Mouse (Mus musculus) lung, postnatal 0 days (tissue): ENCODE measurements around the gene Cep128. TPM values are rescaled to one million over a fixed set of nuclear protein-coding genes. Genes with fewer than 3 reads are reported as not detected.

Experiments used
- ATAC-seq: fragments of 200-750 bp; cut with Nextera tagmentation; 2 replicates; pipeline ENCODE4 v1.8.0; 2017; ENCODE audit warnings: moderate library complexity
- DNase-seq: peaks from one replicate; pipeline ENCODE4 v3.0.0-alpha.2; 2016; ENCODE audit warnings: low spot score
- H3K27ac ChIP-seq: fragments of 300-500 bp; sonication (generic); 2 replicates; pipeline ENCODE4 v1.5.1; 2014; ENCODE audit warnings: antibody characterized with exemption, mild to moderate bottlenecking, low read length, mixed read lengths
- H3K27me3 ChIP-seq: fragments of 300-500 bp; sonication (generic); replicated peaks from 2 replicates; pipeline ENCODE4 v1.6.1; 2014; ENCODE audit warnings: low read length, mixed read lengths; ENCODE audit not compliant: insufficient read depth
- H3K36me3 ChIP-seq: fragments of 300-500 bp; sonication (generic); 2 replicates; pipeline ENCODE4 v1.6.1; 2014; ENCODE audit warnings: low read length, mixed read lengths; ENCODE audit not compliant: insufficient read depth
- H3K4me1 ChIP-seq: fragments of 300-500 bp; sonication (generic); 2 replicates; pipeline ENCODE4 v1.6.1; 2014; ENCODE audit warnings: antibody characterized with exemption, low read depth, low read length, mixed read lengths; ENCODE audit not compliant: insufficient read depth
- H3K4me2 ChIP-seq: fragments of 300-500 bp; sonication (generic); replicated peaks from 2 replicates; pipeline ENCODE4 v1.6.1; 2014; ENCODE audit warnings: low read depth, mild to moderate bottlenecking, low read length, moderate library complexity, mixed read lengths
- H3K4me3 ChIP-seq: fragments of 300-500 bp; sonication (generic); 2 replicates; pipeline ENCODE4 v1.5.1; 2014; ENCODE audit warnings: low read depth, low read length
- H3K9ac ChIP-seq: fragments of 300-500 bp; sonication (generic); replicated peaks from 2 replicates; pipeline ENCODE4 v1.6.1; 2014; ENCODE audit warnings: low read depth, mild to moderate bottlenecking
- H3K9me3 ChIP-seq: fragments of 300-500 bp; sonication (generic); 2 replicates; pipeline ENCODE4 v1.6.1; 2016; ENCODE audit warnings: low read length, mixed read lengths
- CTCF ChIP-seq: IDR thresholded peaks from 2 replicates; pipeline ENCODE4 v1.5.1; 2016; ENCODE audit warnings: antibody characterized with exemption, mild to moderate bottlenecking
- EP300 ChIP-seq: IDR thresholded peaks from 2 replicates; pipeline ENCODE4 v1.6.1; 2016; ENCODE audit warnings: antibody characterized with exemption, mild to moderate bottlenecking, control low read depth
- WGBS: fragments of 180-500 bp; shearing (Covaris S2); extraction: QIAGEN DNeasy Blood & Tissue Kit; methylation state at CpG from one replicate; pipeline ENCODE4 v1.1.7; 2014; 5-methylcytosine and 5-hydroxymethylcytosine counted together
- polyA plus RNA-seq: library from polyadenylated mRNA; unstranded; fragments of >200 nt; fragmentation: Nextera tagmentation; extraction: Ambion mirVana; gene quantifications from 2 replicates; pipeline ENCODE4 v1.2.1, GENCODE M21; 2015

Cep128 gene
- polyA plus RNA-seq, 1 experiment from 2014 or later: 2.4 TPM

DNA sequence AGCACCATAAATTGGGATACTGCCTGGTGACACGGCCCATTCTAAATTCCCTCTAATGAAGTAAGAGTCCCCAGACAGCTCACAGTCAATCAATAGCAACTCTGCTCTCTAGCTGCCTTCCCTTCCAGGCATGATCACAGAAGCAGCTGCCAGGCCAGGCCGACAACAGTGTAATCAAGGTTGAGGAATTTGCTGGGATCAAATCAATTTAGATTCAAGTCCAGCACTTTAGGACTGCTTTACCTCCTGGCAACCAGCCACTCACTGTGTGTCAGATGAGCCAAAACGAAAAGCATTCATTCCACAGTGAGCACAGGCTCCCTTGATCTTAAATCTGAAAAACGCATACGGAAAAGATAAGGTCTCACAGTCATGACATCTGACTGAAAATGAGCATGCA is 118.7 kb downstream of the Cep128 start:
- no peak for ATAC-seq
- Histone ChIP-seq H3K27ac (no peak overlapping the region), H3K4me1 (no peaks in the 10 kb centered on the region), H3K4me3 (no peak overlapping the region), H3K27me3 (no peaks in the 10 kb centered on the region), H3K9me3 (no peaks in the 10 kb centered on the region), H3K36me3 (no peaks in the 10 kb centered on the region), H3K4me2 (no peak overlapping the region), H3K9ac (no peak overlapping the region)
- no peak for DNase-seq
- 58% methylated on average over 5 of the region's 5 CpGs for whole genome bisulfite sequencing
- TF ChIP-seq CTCF: no peak
- TF ChIP-seq EP300: no peak

DNA sequence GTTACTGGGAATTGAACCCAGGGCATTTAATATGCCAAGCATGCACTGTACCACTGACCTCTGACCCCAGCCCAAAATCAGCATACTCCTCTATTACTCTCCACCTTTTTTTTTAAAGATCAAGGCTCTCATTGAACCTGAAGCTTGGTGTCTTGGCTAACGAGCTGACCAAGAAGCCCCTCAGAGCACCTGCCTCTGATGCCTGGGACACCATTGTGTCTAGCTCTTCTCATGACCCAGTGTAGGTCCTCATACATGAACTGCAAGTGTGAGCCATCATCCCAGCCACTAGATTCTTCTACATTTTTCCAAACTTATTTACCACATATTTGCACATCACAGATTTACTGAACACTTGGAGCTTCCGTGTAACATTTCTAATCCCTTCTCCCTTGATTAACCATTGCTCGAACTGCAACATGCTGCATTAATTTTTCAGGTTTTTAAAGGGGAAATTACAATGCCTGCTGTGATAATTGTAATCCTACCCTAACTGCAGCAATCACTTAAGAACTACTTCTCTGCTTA is 119.3 kb downstream of the Cep128 start:
- no peak overlapping the region for H3K27ac ChIP-seq
- ATAC-seq (no peak), DNase-seq (no peak)
- no peak overlapping the region for H3K4me3 ChIP-seq
- no peaks in the 10 kb centered on the region for H3K27me3 ChIP-seq
- 82% methylated on average over 3 of the region's 3 CpGs for WGBS
- H3K4me1 ChIP-seq: no peaks in the 10 kb centered on the region
- no peak overlapping the region for H3K9ac ChIP-seq
- no peak overlapping the region for H3K4me2 ChIP-seq
- no peaks in the 10 kb centered on the region for H3K36me3 ChIP-seq
- no peaks in the 10 kb centered on the region for H3K9me3 ChIP-seq
- TF ChIP-seq EP300 (no peak), CTCF (no peak)

DNA sequence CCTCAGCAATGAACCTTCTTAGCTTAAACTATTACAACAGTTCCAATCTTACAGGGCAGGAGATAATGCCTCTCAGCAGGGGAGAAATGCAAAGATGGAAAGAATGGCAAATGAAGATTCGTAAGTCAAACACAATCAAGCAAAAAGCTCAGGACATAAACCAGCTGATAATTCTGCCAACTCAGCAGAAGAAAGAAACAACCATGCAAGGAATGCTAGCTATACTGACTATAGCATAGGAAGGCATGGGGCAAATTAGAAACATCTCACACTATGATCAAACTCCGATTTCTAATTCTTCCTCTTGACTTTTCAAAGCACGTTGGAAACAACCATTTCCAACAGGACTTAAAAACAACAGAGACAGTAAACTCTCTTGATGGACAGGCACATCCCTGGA is 120.5 kb downstream of the Cep128 start:
- H3K4me1 ChIP-seq: no peaks in the 10 kb centered on the region
- no peak overlapping the region for H3K27ac ChIP-seq
- no peak overlapping the region for H3K4me2 ChIP-seq
- no peaks in the 10 kb centered on the region for H3K9me3 ChIP-seq
- TF ChIP-seq EP300 (no peak), CTCF (no peak)
- ATAC-seq (no peak), DNase-seq (no peak)
- 76% methylated on average over 3 of the region's 3 CpGs for WGBS
- H3K9ac ChIP-seq: no peak overlapping the region
- no peak overlapping the region for H3K4me3 ChIP-seq
- H3K36me3 ChIP-seq: no peaks in the 10 kb centered on the region
- no peaks in the 10 kb centered on the region for H3K27me3 ChIP-seq

DNA sequence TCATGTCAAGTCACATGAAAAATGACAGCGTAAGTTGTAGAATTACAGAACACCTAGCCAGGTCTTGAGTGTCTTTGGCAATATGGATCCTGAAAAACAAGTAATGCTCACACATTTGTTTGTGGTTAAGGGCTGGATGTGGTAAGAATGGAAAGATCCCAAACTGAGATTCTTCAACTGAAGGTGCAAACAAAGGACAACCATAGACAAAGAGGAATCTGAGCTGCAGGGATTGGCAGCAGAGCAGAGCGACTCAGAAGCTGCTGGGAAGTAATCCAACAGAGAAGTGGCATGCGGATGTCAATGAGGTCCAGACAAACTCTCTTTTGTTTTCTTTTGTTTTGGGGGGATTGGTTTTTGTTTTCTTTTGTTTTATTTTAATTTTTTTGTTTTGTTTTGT is 121.4 kb downstream of the Cep128 start:
- no peak for DNase-seq
- H3K4me3 ChIP-seq: no peak overlapping the region
- no peak for ATAC-seq
- no peaks in the 10 kb centered on the region for H3K4me1 ChIP-seq
- H3K9me3 ChIP-seq: no peaks in the 10 kb centered on the region
- H3K36me3 ChIP-seq: no peaks in the 10 kb centered on the region
- H3K27me3 ChIP-seq: no peaks in the 10 kb centered on the region
- H3K27ac ChIP-seq: no peak overlapping the region
- TF ChIP-seq EP300 (no peak), CTCF (no peak)
- WGBS: 89% methylated on average over 3 of the region's 3 CpGs
- no peak overlapping the region for H3K4me2 ChIP-seq
- H3K9ac ChIP-seq: no peak overlapping the region

DNA sequence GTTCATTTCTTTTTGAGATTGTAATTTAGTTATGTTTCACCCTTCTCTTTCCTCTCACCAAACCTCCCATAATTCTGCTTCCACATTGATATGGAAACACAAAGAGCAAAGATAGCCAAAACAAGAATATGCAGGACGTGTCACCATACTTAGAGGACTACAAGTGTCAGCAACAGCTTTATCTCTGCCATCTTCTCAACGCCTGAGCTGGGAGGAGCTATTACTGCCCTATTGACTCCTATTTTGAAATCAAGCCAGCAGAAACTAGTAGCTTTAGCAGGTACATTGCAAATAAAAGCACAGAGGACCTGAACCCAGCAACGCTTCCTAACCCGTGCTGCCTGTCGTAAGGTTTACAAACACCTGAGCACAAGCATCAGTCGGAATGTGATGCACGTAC is 127.9 kb downstream of the Cep128 start:
- H3K4me2 ChIP-seq: no peak overlapping the region
- no peaks in the 10 kb centered on the region for H3K9me3 ChIP-seq
- no peak overlapping the region for H3K27ac ChIP-seq
- ATAC-seq (no peak), DNase-seq (no peak)
- H3K27me3 ChIP-seq: no peaks in the 10 kb centered on the region
- H3K4me3 ChIP-seq: no peak overlapping the region
- no peak for TF ChIP-seq CTCF
- TF ChIP-seq EP300: no peak
- H3K4me1 ChIP-seq: no peaks in the 10 kb centered on the region
- H3K36me3 ChIP-seq: no peaks in the 10 kb centered on the region
- no peak overlapping the region for H3K9ac ChIP-seq
- WGBS: 78% methylated on average over 7 of the region's 7 CpGs

DNA sequence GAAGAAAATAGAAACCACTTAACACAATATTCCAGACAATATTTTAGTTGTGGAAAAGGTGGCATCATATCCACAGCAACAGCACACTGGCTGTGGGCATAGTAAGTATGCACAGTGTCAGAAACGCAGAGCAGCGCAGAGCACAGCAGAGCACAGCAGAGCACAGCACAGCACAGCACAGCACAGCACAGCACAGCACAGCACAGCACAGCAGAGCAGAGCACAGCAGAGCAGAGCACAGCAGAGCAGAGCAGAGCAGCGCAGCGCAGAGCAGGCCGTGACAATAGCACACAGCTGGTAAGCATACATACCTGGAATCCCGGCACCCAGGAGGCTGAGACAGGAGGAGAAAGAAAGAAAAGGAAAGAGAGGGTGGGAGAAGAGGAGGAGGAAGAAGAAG is 129.4 kb downstream of the Cep128 start:
- H3K36me3 ChIP-seq: no peaks in the 10 kb centered on the region
- H3K4me2 ChIP-seq: no peak overlapping the region
- no peaks in the 10 kb centered on the region for H3K9me3 ChIP-seq
- H3K27me3 ChIP-seq: no peaks in the 10 kb centered on the region
- no peak overlapping the region for H3K4me3 ChIP-seq
- H3K9ac ChIP-seq: no peak overlapping the region
- DNase-seq (no peak), ATAC-seq (no peak)
- no peak overlapping the region for H3K27ac ChIP-seq
- WGBS: 96% methylated on average over 6 of the region's 6 CpGs
- TF ChIP-seq EP300 (no peak), CTCF (no peak)
- H3K4me1 ChIP-seq: no peaks in the 10 kb centered on the region

DNA sequence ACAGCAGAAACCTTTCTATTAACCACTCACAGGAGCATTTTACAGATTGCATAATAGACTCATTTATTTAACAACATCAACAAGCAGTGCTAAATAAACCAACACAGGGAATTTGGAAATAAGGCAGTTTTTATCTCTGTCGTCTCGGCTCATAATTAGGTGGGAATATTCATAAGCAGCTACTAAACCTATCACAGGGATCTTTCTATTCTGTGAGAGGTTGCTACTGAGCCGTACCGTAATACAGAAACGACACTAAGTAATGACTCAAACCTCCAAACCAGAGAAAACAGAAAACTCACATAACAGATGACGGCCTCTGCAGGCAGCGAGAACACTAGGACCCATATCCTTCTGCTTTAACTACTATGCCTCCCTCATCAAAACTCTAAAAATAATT is 163.6 kb downstream of the Cep128 start:
- no peak for ATAC-seq
- Histone ChIP-seq H3K27ac (no peak overlapping the region), H3K4me3 (no peak overlapping the region), H3K9me3 (no peaks in the 10 kb centered on the region), H3K36me3 (no peaks in the 10 kb centered on the region), H3K4me1 (no peaks in the 10 kb centered on the region), H3K4me2 (no peak overlapping the region), H3K27me3 (no peaks in the 10 kb centered on the region), H3K9ac (no peak overlapping the region)
- 76% methylated on average over 7 of the region's 7 CpGs for WGBS
- TF ChIP-seq CTCF (no peak), EP300 (no peak)
- no peak for DNase-seq
